Mouse (Mus musculus): ENCODE measurements at regions not wholly inside any gene's neighbourhood (a gene's known extent, or its start where the extent isn't known, plus 50 kb on each side); places are given as distances from the start of the nearest gene placed in this dataset.

GRCm38 (mm10) chr16:62681880-62682279 is 104.7 kb downstream of the Nsun3 start:
- no peak for DNase-seq

GRCm38 (mm10) chr16:62676815-62677214 is 109.8 kb downstream of the Nsun3 start:
- no peak for DNase-seq

GRCm38 (mm10) chr16:62657383-62657782 is 129.2 kb downstream of the Nsun3 start:
- DNase-seq = no peak

GRCm38 (mm10) chr16:62654436-62654835 is 132.2 kb downstream of the Nsun3 start:
- DNase-seq = no peak

- DNase-seq = no peak
These were observed 132.8 kb downstream of the Nsun3 start for GRCm38 (mm10) chr16:62653817-62654216.

GRCm38 (mm10) chr16:62652769-62653465 is 133.7 kb downstream of the Nsun3 start:
- DNase-seq = no peak

- DNase-seq = no peak
These were observed 135.8 kb downstream of the Nsun3 start for GRCm38 (mm10) chr16:62650856-62651255.

GRCm38 (mm10) chr16:62648326-62648725 is 138.3 kb downstream of the Nsun3 start:
- no peak for DNase-seq

- DNase-seq = no peak
These were observed 140.5 kb downstream of the Nsun3 start for GRCm38 (mm10) chr16:62646113-62646512.

- DNase-seq = no peak
These were observed 143.7 kb downstream of the Nsun3 start for GRCm38 (mm10) chr16:62642859-62643403.

- DNase-seq = no peak
These were observed 162.7 kb downstream of the Nsun3 start for GRCm38 (mm10) chr16:62623938-62624337.

- DNase-seq = no peak
These were observed 175.7 kb downstream of the Nsun3 start for GRCm38 (mm10) chr16:62610873-62611272.

- DNase-seq = no peak
These were observed 178.0 kb downstream of the Nsun3 start for GRCm38 (mm10) chr16:62608617-62609016.

GRCm38 (mm10) chr16:62605920-62606319 is 180.7 kb downstream of the Nsun3 start:
- no peak for DNase-seq

GRCm38 (mm10) chr16:62562051-62562450 is 224.6 kb downstream of the Nsun3 start:
- DNase-seq = peak; percentile 4

- DNase-seq = no peak
These were observed 243.5 kb downstream of the Nsun3 start for GRCm38 (mm10) chr16:62543156-62543555.

GRCm38 (mm10) chr16:62537730-62538479 is 248.7 kb downstream of the Nsun3 start:
- no peak for DNase-seq

- no peak for DNase-seq
These were observed 277.3 kb downstream of the Nsun3 start for GRCm38 (mm10) chr16:62509321-62509720.

GRCm38 (mm10) chr16:62506725-62507482 is 279.7 kb downstream of the Nsun3 start:
- DNase-seq = no peak

- DNase-seq = no peak
These were observed 285.7 kb downstream of the Nsun3 start for GRCm38 (mm10) chr16:62500870-62501269.

GRCm38 (mm10) chr16:62500334-62500733 is 286.3 kb downstream of the Nsun3 start:
- DNase-seq = no peak

GRCm38 (mm10) chr16:62498761-62499160 is 287.9 kb downstream of the Nsun3 start:
- no peak for DNase-seq

GRCm38 (mm10) chr16:62496697-62497096 is 289.9 kb downstream of the Nsun3 start:
- no peak for DNase-seq
